Mouse (Mus musculus) CD4-positive, CD25-positive, alpha-beta regulatory T cell (primary cell): ENCODE results near the gene Hmgn1. TPM values are rescaled to one million over a fixed set of nuclear protein-coding genes. Genes with fewer than 3 reads are reported as not detected.

Source experiments
- polyA plus RNA-seq: library from polyadenylated mRNA; unstranded; fragments of 100-300 nt; shearing (Covaris generic); gene quantifications from one replicate; pipeline ENCODE4 v1.2.1, GENCODE M21; 2017

Hmgn1 gene
- polyA plus RNA-seq: 137 TPM

DNA sequence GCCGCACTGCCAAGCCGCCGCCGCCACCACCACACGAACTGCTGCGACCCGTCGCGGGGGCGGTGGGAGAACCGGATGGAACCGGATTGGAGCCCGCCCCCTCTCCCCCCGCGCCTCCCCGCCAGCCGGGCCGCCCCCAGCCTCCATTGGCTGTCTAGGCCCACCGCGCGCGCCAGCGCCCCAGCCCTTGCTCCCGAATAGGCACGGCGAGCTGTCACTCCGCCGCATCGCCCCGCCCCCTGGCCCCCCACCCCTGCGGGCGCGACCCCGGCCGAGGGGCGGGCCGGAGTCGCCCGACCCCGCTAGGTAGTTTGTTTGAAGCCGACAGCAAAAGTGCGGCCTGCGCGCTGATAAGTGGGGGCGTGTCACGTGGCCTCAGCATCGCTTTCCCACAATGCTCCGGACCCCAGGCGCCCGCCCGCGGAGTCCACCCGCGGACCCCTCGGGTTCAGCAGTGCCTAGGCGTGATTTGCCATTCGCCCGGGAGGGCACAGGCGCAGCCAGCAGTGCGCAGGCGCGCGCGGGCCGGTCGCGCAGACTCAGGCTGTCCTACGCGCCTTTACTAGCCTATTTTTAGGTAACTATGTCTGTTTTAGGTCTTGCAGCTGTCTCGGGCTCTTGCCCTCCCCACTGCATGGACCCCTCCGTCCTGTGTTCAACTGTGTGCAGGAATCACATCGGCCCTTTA is at the start of gene Hmgn1:
TSS of gene Hmgn1 (minus strand) at position 73 of the 688 bp plus-strand sequence.

DNA sequence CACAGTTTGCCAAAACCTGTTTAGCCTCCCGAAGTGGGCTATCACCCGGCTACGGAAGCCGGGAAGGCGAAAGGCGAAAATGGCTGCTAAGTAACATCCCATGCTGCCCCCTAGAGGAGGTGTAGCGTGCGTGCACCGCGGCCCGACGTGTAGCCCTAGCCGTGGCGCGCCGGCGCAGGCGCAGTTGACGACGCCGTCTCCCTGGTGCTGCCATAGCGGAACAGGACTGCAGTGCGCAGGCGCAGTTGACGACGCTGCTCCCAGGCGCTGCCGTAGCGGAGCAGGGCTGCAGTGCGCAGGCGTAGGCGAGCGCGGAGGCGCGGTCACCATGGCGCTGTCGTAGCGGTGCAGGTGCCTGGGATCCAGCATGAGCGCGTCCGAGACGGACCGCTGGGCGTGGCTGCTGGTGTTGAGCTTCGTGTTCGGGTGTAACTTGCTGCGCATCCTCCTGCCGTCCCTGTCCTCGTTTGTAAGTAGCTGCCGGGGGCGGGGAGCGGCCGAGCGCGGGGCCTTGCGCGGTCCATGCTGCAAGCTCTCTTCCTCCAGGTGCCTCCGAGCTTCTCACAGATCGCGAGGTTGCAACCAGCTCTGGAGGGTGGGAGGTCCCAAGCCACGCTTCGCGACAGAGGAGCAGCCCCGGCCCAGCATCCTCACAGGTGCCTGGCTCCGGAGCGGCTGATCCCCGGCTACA is 17.7 kb upstream of the Hmgn1 start, which contains the start of gene Wrb:
TSS of gene Wrb (plus strand) at position 298 of the 691 bp plus-strand sequence.

DNA sequence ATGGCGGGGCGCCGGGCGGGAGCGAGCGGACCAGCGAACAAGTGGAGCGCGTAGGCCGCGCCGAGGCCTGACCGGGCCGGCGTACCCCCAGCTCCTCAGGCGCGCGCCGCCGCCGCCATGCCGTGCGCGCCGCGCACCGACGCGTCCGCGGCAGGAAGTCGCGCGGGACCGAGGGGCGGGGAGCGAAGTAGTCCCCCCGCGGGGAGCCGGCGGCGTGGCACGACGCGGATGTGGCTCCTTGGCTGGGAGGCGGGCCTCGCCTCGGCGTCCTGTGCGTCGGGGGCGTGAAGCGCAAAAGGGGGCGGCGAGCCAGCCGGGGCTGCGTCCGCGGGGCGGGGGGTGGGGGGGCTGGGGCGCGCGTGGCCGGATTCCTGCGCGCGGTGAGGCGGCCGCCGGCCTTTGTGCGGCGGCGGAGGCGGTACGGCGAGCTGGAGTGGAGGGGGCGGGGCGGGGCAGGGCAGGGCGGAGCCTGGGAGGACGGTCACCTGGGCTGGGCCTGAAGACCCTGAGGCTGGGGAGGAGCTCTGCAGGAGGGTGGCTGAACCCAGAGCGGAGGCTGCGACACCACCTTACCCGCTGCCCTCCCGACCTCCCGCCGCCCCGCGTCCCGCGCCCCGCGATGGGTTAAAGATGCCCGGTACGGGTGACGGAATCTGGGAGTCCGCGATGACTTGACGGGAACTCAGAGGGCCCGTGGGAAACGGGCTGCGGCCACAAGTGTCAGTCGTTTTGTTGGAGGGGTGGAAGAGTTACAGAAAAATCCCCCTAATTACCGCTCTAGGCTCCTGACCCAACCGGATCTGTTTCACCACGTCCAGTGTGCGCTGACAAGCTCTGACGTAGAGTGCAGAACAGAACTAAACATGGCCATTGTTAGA is 45.0 kb downstream of the Hmgn1 start, which contains the start of gene Brwd1:
TSS of gene Brwd1 (minus strand) at position 226 of the 878 bp plus-strand sequence.

Other genes starting within 250 kb of the Hmgn1 start
- gene Psmg1, start 136.8 kb downstream of the Hmgn1 start, polyA plus RNA-seq: 62.1 TPM
- 82.4 TPM for gene Brwd1, start 45.2 kb downstream of the Hmgn1 start, polyA plus RNA-seq
- 11.4 TPM for gene Wrb, start 17.7 kb upstream of the Hmgn1 start, polyA plus RNA-seq
- not detected for gene Lca5l, start 64.5 kb upstream of the Hmgn1 start, polyA plus RNA-seq
- 0.31 TPM for gene Sh3bgr, start 72.7 kb upstream of the Hmgn1 start, polyA plus RNA-seq
- 1.2 TPM for gene B3galt5, start 108.1 kb upstream of the Hmgn1 start, polyA plus RNA-seq